Mouse (Mus musculus): Measurements from ENCODE around the gene Morc3.
A peak's percentile ranks its signal among the peaks of the same experiment; 100 is the strongest.

- peak; percentile 32; the same call in 1 of the 2 replicates for TF ChIP-seq CTCF (IDR thresholded peaks at IDR 0.05; ENCODE audit: extremely low read depth, insufficient read depth, low read length)
- TF ChIP-seq POLR2A (IDR thresholded peaks at IDR 0.05; ENCODE audit: extremely low read depth, insufficient read depth, low read length) = no peak
These were observed 83.5 kb downstream of the Morc3 start for GRCm38 (mm10) chr16:93915338-93915849.

Measured in cortical plate, adult 2 months (tissue).